Mouse (Mus musculus): ENCODE data around the gene Prkcg. TPM values are rescaled to one million over a fixed set of nuclear protein-coding genes. Genes with fewer than 3 reads are reported as not detected.

Prkcg gene
- polyA plus RNA-seq, 1 experiment from 2014 or later: 0.12 TPM

DNA sequence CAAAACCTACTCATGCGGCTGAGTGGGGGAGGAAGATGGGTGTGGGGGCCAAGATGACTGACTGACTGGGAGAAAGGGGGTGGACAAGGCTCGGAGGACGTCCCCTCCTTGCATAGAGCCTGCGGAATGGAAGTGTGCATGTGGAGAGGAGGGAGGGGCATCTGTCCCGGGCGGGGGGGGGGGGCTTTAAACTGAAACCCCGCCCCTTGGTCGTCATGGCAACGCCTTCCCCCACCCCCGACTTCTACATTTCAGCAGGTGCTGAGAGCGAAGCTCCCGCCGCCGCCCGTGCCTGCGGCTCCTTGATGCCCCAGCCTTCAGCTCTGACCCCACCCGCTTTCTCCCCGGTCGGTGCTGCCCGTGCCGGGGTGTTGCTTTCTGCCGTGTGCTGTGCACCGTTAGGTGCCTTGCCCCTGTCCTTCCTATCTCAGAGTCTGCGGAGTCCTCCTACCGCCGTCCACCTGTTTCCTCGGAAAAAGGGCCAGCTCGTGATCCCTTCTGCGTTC is 14.3 kb downstream of the Prkcg start:
- H3K9ac ChIP-seq: no peak overlapping the region
- H3K36me3 ChIP-seq: peaks cover 18% of the 10 kb centered on the region
- peaks cover 55% of the 10 kb centered on the region for H3K27me3 ChIP-seq
- ATAC-seq (ENCODE audit: insufficient number of reproducible peaks, low FRiP score, low TSS enrichment, low read depth): no peak
- peak overlapping the region; percentile 33 for H3K4me3 ChIP-seq
- H3K4me1 ChIP-seq: peaks cover 38% of the 10 kb centered on the region
- peak overlapping the region; percentile 58 for H3K4me2 ChIP-seq
- H3K27ac ChIP-seq: no peak overlapping the region
- no peaks in the 10 kb centered on the region for H3K9me3 ChIP-seq
- under 1% methylated on average over 23 of the region's 29 CpGs for WGBS

DNA sequence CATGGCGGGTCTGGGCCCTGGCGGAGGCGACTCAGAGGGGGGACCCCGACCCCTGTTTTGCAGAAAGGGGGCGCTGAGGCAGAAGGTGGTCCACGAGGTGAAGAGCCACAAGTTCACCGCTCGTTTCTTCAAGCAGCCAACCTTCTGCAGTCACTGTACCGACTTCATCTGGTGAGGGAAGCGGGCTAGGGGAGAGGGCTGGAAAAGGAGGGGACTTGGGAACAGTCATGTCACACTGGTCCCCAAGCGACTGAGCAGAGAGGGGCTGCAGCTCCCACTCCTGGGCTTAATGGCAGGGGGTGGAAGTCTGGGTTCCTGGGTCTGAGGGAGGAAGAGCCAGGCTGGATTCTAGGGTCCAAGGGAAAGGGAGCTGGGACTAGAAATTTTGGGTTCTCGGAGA is 14.8 kb downstream of the Prkcg start:
- Histone ChIP-seq H3K27me3 (peaks cover 58% of the 10 kb centered on the region), H3K27ac (no peak overlapping the region), H3K36me3 (peaks cover 13% of the 10 kb centered on the region), H3K4me1 (peaks cover 36% of the 10 kb centered on the region), H3K9ac (no peak overlapping the region), H3K4me2 (peak overlapping the region; percentile 58), H3K9me3 (no peaks in the 10 kb centered on the region), H3K4me3 (peak overlapping the region; percentile 33)
- ATAC-seq (ENCODE audit: insufficient number of reproducible peaks, low FRiP score, low TSS enrichment, low read depth): no peak
- 3% methylated on average over 12 of the region's 12 CpGs for WGBS

DNA sequence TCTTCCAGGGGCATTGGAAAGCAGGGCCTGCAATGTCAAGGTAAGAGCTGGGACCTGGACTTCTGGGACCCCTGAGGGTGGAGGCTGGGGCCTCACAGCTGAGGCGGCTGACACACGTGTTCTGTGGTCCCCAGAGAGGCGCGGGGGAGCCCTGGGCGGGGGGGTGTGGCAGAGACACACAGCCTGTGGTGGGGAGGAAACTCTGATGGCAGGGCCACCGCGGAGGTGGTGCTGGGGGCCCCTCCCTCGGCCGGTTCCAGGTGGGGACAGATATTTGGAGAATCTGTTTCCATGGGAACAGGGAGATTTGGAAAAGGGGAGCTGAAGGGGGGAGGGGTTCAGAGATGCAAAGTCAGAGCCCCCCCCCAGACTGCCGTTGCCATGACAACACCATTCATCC is 15.3 kb downstream of the Prkcg start:
- WGBS: 5% methylated on average over 10 of the region's 10 CpGs
- peaks cover 11% of the 10 kb centered on the region for H3K36me3 ChIP-seq
- H3K4me3 ChIP-seq: no peak overlapping the region
- no peak overlapping the region for H3K27ac ChIP-seq
- H3K27me3 ChIP-seq: peaks cover 58% of the 10 kb centered on the region
- ATAC-seq (ENCODE audit: insufficient number of reproducible peaks, low FRiP score, low TSS enrichment, low read depth): no peak; the same call in 1 of the 2 replicates
- no peak overlapping the region for H3K4me2 ChIP-seq
- H3K4me1 ChIP-seq: peaks cover 36% of the 10 kb centered on the region
- no peak overlapping the region for H3K9ac ChIP-seq
- H3K9me3 ChIP-seq: no peaks in the 10 kb centered on the region

DNA sequence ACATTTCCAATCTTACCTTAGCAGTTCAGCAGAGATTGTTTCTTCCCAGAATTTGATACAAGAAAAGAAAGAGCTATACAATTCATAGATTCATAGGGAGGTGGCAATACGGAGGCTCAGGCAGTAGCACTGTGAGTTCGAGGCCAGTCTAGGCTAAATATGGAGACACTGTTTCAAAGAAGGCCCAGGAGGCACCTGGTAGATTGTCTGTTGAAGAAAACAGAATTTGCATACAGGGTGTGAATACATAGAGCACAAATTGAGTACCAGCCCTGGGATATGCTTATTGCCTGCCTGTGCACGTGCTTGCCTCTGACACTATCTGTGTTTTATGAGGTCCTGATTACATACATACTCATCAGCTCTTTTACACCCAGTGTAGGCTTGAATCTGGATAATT is 17.4 kb downstream of the Prkcg start:
- no peak overlapping the region for H3K4me3 ChIP-seq
- H3K36me3 ChIP-seq: no peaks in the 10 kb centered on the region
- ATAC-seq (ENCODE audit: insufficient number of reproducible peaks, low FRiP score, low TSS enrichment, low read depth): no peak
- H3K9ac ChIP-seq: no peak overlapping the region
- H3K4me1 ChIP-seq: peaks cover 31% of the 10 kb centered on the region
- H3K9me3 ChIP-seq: no peaks in the 10 kb centered on the region
- no peak overlapping the region for H3K27ac ChIP-seq
- WGBS: 65% methylated on average over 3 of the region's 3 CpGs
- H3K27me3 ChIP-seq: peaks cover 41% of the 10 kb centered on the region
- no peak overlapping the region for H3K4me2 ChIP-seq

DNA sequence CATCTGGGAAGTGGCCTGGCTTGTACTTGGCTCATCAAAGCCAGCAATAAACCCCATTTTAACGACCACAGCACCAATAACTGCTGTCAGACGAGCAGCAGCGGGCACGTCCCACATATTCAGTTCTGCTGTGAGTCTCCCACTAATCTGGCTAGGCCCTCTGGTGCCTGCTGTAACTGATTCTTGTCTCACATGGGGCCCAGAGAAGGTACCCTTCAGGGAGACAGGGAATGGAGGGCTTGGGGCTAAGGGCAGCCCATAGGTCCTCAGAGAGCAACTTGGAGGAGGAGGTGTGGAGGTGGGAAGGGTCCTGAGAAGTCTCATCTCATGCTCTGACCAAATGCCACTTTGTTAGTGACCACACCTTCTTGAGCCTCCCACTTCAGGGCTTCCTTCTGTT is 19.7 kb downstream of the Prkcg start:
- no peak overlapping the region for H3K4me2 ChIP-seq
- no peaks in the 10 kb centered on the region for H3K9me3 ChIP-seq
- H3K27me3 ChIP-seq: peaks cover 19% of the 10 kb centered on the region
- no peak overlapping the region for H3K27ac ChIP-seq
- no peak for ATAC-seq (ENCODE audit: insufficient number of reproducible peaks, low FRiP score, low TSS enrichment, low read depth)
- 14% methylated on average over 4 of the region's 4 CpGs for WGBS
- no peak overlapping the region for H3K4me3 ChIP-seq
- peaks cover 10% of the 10 kb centered on the region for H3K4me1 ChIP-seq
- no peak overlapping the region for H3K9ac ChIP-seq
- no peaks in the 10 kb centered on the region for H3K36me3 ChIP-seq

DNA sequence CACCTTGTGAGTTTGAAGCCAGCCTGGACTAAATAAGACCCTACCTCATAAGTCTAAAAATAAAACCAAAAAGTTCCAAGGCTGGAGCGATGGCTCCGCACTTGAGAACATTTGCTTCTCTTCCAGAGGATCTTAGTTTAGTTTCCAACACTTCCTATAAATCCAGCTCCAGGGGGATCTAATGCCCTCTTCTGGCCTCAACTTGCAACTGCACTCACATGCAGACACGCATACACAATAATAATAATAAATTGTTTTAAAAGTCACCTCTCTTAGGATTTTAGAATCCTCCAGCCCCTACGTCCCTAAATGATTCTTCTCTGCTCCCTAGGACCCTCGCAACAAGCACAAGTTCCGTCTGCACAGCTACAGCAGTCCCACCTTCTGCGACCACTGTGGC is 21.3 kb downstream of the Prkcg start:
- no peak overlapping the region for H3K4me2 ChIP-seq
- peaks cover 6% of the 10 kb centered on the region for H3K27me3 ChIP-seq
- no peak overlapping the region for H3K9ac ChIP-seq
- no peak overlapping the region for H3K4me3 ChIP-seq
- H3K9me3 ChIP-seq: no peaks in the 10 kb centered on the region
- H3K27ac ChIP-seq: no peak overlapping the region
- H3K36me3 ChIP-seq: no peaks in the 10 kb centered on the region
- H3K4me1 ChIP-seq: no peaks in the 10 kb centered on the region
- WGBS: 94% methylated on average over 7 of the region's 7 CpGs
- ATAC-seq (ENCODE audit: insufficient number of reproducible peaks, low FRiP score, low TSS enrichment, low read depth): no peak

DNA sequence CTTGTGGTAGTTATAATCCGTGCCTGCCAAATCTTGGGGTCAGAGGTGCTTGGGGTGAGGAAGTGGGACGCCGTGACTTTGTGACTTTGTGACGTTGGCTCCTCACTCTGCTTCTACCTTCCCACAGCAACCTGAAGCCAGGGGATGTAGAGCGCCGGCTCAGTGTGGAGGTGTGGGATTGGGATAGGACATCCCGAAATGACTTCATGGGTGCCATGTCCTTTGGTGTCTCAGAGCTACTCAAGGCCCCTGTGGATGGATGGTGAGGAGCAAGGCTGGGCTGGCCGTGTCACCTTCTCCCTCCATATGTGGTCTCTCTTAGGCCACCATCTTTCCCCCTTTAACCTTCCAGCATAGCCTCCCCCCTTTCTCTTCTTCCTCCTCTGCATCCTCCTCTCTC is 24.6 kb downstream of the Prkcg start:
- Histone ChIP-seq H3K27me3 (peaks cover 2% of the 10 kb centered on the region; the same call in 1 of the 2 replicates), H3K36me3 (no peaks in the 10 kb centered on the region), H3K9me3 (no peaks in the 10 kb centered on the region), H3K9ac (no peak overlapping the region), H3K4me1 (no peaks in the 10 kb centered on the region), H3K27ac (no peak overlapping the region), H3K4me2 (no peak overlapping the region), H3K4me3 (no peak overlapping the region)
- ATAC-seq (ENCODE audit: insufficient number of reproducible peaks, low FRiP score, low TSS enrichment, low read depth): no peak
- WGBS: 80% methylated on average over 8 of the region's 8 CpGs

DNA sequence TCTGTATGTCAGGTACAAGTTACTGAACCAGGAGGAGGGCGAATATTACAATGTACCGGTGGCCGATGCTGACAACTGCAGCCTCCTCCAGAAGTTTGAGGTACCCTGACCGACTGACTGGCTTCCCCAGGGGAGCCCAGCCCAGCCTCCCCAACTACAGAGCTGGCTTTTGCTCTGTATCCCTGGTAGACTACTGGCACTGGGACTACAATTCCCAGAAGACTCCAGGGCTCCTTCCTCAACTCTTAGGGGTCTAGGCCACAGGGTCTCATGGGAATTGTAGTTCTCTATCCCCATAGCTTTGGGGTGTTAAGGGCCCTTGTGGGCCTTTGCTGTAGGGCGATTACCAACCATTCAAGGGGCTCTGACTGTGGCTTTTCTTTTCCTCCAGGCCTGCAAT is 25.1 kb downstream of the Prkcg start:
- H3K27me3 ChIP-seq: no peaks in the 10 kb centered on the region
- H3K9ac ChIP-seq: no peak overlapping the region
- H3K4me1 ChIP-seq: no peaks in the 10 kb centered on the region
- no peak overlapping the region for H3K4me3 ChIP-seq
- H3K4me2 ChIP-seq: no peak overlapping the region
- no peak overlapping the region for H3K27ac ChIP-seq
- no peaks in the 10 kb centered on the region for H3K9me3 ChIP-seq
- 60% methylated on average over 5 of the region's 5 CpGs for WGBS
- no peaks in the 10 kb centered on the region for H3K36me3 ChIP-seq
- no peak for ATAC-seq (ENCODE audit: insufficient number of reproducible peaks, low FRiP score, low TSS enrichment, low read depth)

DNA sequence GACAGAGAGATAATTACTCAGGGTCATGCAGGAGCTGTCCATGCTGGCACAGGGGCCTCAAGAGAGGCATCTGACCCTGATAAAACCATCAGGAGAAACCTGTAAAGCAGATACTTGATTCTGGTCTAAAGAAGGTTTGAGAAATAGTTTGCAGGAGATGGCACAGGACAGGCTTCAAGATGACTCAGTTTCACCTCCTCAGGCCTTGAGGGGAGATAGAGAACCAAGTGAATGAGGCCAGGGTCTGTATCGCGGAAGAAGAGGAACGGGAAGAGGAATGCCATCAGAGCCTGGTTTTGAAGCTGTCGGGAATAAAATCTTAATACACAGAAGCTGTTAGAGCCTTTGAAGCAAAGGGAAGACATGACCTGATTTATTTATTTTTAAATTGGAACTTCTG is 28.7 kb downstream of the Prkcg start:
- no peak for ATAC-seq (ENCODE audit: insufficient number of reproducible peaks, low FRiP score, low TSS enrichment, low read depth)
- H3K4me1 ChIP-seq: no peaks in the 10 kb centered on the region
- 34% methylated on average over 4 of the region's 4 CpGs for WGBS

DNA sequence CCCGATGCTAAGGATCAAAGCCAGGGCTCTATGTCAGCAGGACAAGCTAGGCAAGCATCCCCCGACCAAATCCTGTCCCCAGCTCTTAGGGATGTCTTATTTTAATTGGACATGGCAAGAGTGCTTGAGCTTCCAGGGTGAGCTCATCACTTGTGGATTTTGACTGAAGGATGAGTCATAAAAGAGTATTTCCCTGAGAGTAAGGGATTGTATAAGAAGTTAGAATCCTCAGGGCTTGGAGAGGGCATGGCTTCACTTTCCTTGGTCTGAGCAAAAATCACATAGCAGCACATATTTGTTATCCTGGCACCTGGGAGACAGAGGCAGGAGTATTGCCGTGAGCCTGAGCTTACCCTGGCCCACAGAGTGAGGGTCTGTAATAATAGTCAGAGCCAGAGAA is 31.9 kb downstream of the Prkcg start:
- no peak overlapping the region for H3K4me2 ChIP-seq
- H3K36me3 ChIP-seq: no peaks in the 10 kb centered on the region
- H3K4me1 ChIP-seq: no peaks in the 10 kb centered on the region
- WGBS: 40% methylated on average over 3 of the region's 3 CpGs
- no peak for ATAC-seq (ENCODE audit: insufficient number of reproducible peaks, low FRiP score, low TSS enrichment, low read depth)
- H3K9ac ChIP-seq: no peak overlapping the region
- no peaks in the 10 kb centered on the region for H3K27me3 ChIP-seq
- H3K4me3 ChIP-seq: no peak overlapping the region
- no peaks in the 10 kb centered on the region for H3K9me3 ChIP-seq
- no peak overlapping the region for H3K27ac ChIP-seq

More for the DNA sequence above, 28.7 kb downstream of the Prkcg start:
- Histone ChIP-seq H3K4me3 (no peak overlapping the region), H3K36me3 (no peaks in the 10 kb centered on the region), H3K4me2 (no peak overlapping the region), H3K27ac (no peak overlapping the region), H3K9me3 (no peaks in the 10 kb centered on the region), H3K27me3 (no peaks in the 10 kb centered on the region), H3K9ac (no peak overlapping the region)

DNA sequence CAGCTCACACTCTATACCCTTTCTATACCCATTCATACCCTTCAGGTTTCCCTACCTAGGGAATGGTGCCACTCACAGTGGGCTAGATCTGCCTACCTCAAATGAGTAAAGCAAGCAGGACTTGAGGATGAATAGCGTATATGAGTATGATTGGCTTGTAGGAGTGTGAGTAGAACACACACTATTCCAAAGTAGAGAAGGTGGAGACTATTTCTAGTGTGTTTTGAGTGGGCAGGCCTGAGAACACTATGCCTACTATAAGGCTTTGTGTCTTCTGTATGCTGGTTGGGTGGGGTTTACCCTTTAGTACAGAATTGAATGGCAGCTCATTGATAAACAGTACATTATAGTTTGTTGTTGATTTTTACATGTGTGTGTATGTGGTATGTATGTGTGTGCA is 34.8 kb downstream of the Prkcg start:
- Histone ChIP-seq H3K9ac (no peak overlapping the region), H3K36me3 (no peaks in the 10 kb centered on the region), H3K4me2 (no peak overlapping the region), H3K9me3 (no peaks in the 10 kb centered on the region), H3K27ac (no peak overlapping the region), H3K4me3 (no peak overlapping the region), H3K27me3 (no peaks in the 10 kb centered on the region), H3K4me1 (no peaks in the 10 kb centered on the region)
- WGBS: 86% methylated on average over 1 of the region's 1 CpGs
- ATAC-seq (ENCODE audit: insufficient number of reproducible peaks, low FRiP score, low TSS enrichment, low read depth): no peak

DNA sequence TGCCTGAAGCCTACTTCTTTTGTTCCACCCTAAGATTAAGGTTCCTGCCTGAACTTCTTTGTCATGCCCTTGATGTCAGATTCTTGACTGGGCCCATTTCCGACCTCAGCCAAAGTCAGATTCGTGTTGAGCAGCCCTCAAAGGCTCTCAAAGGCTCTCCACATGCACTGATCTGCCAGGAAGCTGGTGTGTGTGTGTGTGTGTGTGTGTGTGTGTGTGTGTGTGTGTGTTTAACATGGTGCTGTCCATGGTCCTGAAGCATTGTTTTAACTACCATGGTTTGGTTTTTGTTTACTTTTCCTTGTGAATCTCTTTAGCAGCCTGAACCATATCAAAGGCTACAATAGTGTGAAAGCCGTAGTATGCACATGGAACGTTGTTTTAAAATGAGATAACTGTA is 39.0 kb downstream of the Prkcg start:
- ATAC-seq (ENCODE audit: insufficient number of reproducible peaks, low FRiP score, low TSS enrichment, low read depth): no peak
- no peak overlapping the region for H3K27ac ChIP-seq

More for the DNA sequence above, 39.0 kb downstream of the Prkcg start:
- H3K4me1 ChIP-seq: peaks cover 18% of the 10 kb centered on the region
- no peaks in the 10 kb centered on the region for H3K36me3 ChIP-seq
- peaks cover 5% of the 10 kb centered on the region; the same call in 1 of the 2 replicates for H3K27me3 ChIP-seq
- 67% methylated on average over 4 of the region's 4 CpGs for WGBS
- H3K9ac ChIP-seq: no peak overlapping the region
- H3K4me2 ChIP-seq: no peak overlapping the region
- no peak overlapping the region for H3K4me3 ChIP-seq
- H3K9me3 ChIP-seq: no peaks in the 10 kb centered on the region

All from limb, embryonic 15.5 days (tissue).